Mouse (Mus musculus): ENCODE measurements around the gene Ly6g6c.

Ly6g6c gene

GRCm38 (mm10) chr17:35077786-35078233, 12.6 kb downstream of the Ly6g6c start, which contains the start of gene Ly6g6d:
Gene Ly6g6d, minus strand, starts transcription at chr17:35078065.
- ChIA-PET POLR2A (interaction anchor here in 3 of 4 experiments (0.5 to 3.0 kb wide), 32 partner anchors 8 to 127 kb away, joined by 3 to 25 read pairs (median 5); partner anchors contain the start of genes Ddah2 (in 3 of the 3), Ly6g6f (in 3 of the 3), Abhd16a (in 2 of the 3) and Msh5 (in 2 of the 3)), CTCF (interaction anchor here in 2 of 4 experiments (0.6 to 3.0 kb wide), 4 partner anchors 11 to 431 kb away, joined by 4 to 13 read pairs (median 8); partner anchors contain the start of genes Abhd16a (in 1 of the 2) and Atf6b (in 1 of the 2))

DNA sequence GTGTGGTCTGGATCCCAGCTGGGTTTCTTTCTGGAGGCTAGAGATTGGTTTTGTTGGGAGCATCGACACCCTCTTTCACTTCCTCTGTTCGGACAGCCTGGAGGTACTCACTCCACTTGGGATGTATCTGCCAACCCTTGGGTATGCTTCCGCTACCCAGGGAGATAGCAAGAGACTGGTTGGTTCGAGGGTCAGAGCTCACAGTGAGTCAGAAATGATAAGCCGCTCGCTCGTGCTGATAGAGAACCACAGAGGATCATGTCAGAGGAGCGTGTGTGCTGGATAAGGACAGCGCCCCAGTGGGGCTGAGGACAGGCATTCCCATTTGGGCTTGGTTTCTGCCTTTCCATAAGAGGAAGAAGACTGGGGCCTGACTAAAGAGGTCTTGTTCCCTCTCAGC, 14.6 kb downstream of the Ly6g6c start:
- CTCF ChIA-PET, result interaction anchor here (0.6 to 1.9 kb wide), 6 partner anchors 9 to 274 kb away, joined by 3 to 6 read pairs (median 6); partner anchors contain the start of genes Abhd16a (in 1 of the 4), Ddah2 (in 1 of the 4) and Msh5 (in 1 of the 4)
- POLR2A ChIA-PET, result interaction anchor here in 3 of 4 experiments (0.6 to 2.5 kb wide), 12 partner anchors 8 to 199 kb away, joined by 3 to 10 read pairs (median 4); partner anchors contain the start of gene Ddah2 (in 2 of the 3)

DNA sequence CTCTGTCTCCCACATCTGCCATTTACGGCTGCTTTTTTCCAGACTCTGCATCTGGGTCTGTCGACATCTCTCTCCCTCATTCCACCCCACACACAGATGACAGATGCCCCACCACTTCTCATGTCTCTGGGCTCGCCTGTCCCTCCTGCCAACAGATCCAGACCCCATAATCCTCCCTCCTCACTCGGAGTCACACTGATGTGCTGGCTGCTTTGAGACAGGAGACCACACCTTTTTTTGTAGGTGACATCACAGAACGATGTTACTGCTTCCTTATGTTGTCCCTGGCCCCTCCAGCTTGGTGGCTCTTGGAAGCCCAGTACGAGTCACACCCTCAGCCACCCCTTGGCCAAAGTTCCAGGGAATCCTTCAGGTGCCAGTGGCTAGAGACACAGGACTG, 15.1 kb downstream of the Ly6g6c start:
- ChIA-PET POLR2A (interaction anchor here in 3 of 4 experiments (0.8 to 2.5 kb wide), 7 partner anchors 9 to 128 kb away, joined by 3 to 10 read pairs (median 5); partner anchors contain the start of gene Ddah2 (in 2 of the 3)), CTCF (interaction anchor here in 3 of 4 experiments (0.6 to 1.9 kb wide), 6 partner anchors 8 to 174 kb away, joined by 3 to 6 read pairs (median 4); partner anchors contain the start of genes Abhd16a (in 1 of the 3) and Ddah2 (in 1 of the 3))

DNA sequence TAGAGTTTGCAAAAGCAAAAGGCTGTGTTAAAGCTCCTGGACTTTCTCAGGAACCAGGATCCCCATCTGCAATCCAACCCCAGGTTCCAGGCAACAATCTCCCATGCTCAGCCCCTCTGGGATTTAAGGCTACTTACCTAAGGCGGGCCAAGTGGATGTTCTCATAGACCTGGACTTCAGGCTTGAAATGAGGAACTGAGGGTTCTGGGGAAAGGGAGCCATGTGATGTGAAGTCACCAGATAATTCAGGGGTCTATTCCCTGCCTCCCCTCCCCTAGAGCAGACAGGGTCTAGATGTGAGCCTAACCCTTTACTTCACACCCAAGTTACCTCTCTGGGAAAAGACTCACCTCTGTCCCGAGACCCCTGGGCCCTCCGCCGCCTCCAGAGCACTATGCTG, 15.5 kb downstream of the Ly6g6c start:
- POLR2A ChIA-PET, result interaction anchor here in 2 of 4 experiments (1.2 to 2.1 kb wide), 4 partner anchors 9 to 128 kb away, joined by 4 to 7 read pairs (median 5); partner anchors contain the start of gene Ddah2 (in 1 of the 2)
- CTCF ChIA-PET, result interaction anchor here in 1 of 4 experiments (0.6 to 1.1 kb wide), 3 partner anchors 9 to 164 kb away, joined by 3 to 4 read pairs (median 3); no protein-coding TSS in a partner anchor

DNA sequence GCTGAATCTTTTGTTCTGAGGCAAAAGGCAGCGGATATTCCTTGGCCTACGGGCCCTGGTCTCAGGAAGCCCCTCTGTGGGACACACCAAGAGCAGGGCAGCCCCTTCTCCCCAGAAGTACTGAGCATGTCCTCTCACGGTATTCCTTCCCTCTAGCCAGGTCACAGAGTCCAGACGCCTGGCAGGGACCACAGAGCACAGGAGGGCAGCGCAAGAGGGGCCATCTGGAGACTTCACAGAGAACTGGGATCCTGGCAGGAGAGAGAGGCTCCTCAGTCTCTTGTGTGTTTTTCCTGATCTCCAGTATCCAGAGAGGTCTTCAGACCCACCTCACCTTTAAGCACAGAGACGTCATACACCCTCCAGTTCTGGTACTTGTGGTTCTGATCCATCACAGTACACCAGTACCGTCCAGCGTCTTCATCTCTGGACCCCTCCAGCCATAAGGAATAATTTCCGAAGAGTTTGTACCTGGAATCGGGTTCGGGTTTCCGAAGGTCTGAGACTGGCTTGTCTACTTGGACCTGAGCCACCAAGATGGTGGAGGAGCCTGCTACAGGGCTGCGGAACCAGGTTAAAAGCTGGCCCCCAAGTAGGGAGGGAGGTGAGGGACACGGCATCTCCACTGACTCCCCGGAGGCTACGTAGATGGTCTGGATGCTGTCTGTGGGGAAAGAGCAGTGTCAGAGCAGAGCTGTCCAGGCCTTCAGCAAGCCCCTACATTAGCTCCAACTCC, 17.8 kb downstream of the Ly6g6c start:
- POLR2A ChIA-PET, result interaction anchor here in 3 of 4 experiments (0.7 to 1.5 kb wide), 5 partner anchors 11 to 158 kb away, joined by 3 to 4 read pairs (median 4); partner anchors contain the start of gene Ddx39b (in 1 of the 3)
- CTCF ChIA-PET, result interaction anchor here in 2 of 4 experiments (0.5 to 1.6 kb wide), 4 partner anchors 14 to 810 kb away, joined by 3 to 6 read pairs (median 4); no protein-coding TSS in a partner anchor

- CTCF ChIA-PET, result interaction anchor here in 2 of 4 experiments (0.6 to 1.6 kb wide), 3 partner anchors 13 to 402 kb away, joined by 3 to 6 read pairs (median 3); no protein-coding TSS in a partner anchor
- POLR2A ChIA-PET, result interaction anchor here in 3 of 4 experiments (0.7 to 2.1 kb wide), 7 partner anchors 10 to 170 kb away, joined by 3 to 5 read pairs (median 4); partner anchors contain the start of genes Ddx39b (in 1 of the 3) and Msh5 (in 1 of the 3)
Measured at GRCm38 (mm10) chr17:35083929-35084497, 18.8 kb downstream of the Ly6g6c start.

DNA sequence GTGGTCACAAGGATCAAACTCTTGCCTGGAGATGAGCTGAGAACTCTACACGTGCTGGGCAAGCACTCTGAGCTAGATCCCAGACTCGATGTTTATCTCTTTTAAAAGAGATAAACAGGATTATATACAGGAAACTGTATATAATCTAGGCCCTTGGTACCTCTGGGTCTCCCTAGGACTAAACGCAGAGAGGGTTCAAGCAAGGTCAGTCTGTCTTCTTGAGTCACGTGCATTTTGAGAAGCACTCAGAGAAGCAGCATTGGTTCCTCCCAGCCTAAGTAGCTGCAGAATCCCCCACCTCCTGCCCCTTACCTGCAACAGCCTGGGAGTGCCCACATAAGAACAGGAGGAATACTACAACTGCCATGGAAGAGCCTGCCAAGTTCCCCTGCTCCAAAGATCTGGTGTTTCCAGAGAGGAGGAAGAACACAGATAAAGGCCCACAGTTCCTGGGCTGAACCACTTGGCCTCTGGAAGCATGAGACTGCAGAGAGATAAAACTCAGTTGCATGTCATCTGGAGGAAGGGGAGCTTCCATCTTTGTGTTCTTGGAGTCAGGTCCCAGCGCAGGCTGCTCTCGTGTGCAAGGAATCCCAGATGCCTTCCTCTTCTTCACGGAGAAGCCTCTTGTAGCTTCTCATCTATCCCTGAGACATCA, 20.1 kb downstream of the Ly6g6c start, which contains the start of gene Ly6g6f:
Gene Ly6g6f, minus strand, starts transcription at position 403 of the 658 bp plus-strand sequence.
- ChIA-PET CTCF (interaction anchor here in 2 of 4 experiments (0.6 to 4.7 kb wide), 4 partner anchors 12 to 682 kb away, joined by 3 to 28 read pairs (median 4); no protein-coding TSS in a partner anchor), POLR2A (interaction anchor here in 3 of 4 experiments (0.6 to 2.4 kb wide), 17 partner anchors 8 to 203 kb away, joined by 3 to 14 read pairs (median 3); partner anchors contain the start of genes Ly6g6e (in 2 of the 3), Ddx39b (in 1 of the 3), Gm20547 (in 1 of the 3) and Gpank1 (in 1 of the 3))

DNA sequence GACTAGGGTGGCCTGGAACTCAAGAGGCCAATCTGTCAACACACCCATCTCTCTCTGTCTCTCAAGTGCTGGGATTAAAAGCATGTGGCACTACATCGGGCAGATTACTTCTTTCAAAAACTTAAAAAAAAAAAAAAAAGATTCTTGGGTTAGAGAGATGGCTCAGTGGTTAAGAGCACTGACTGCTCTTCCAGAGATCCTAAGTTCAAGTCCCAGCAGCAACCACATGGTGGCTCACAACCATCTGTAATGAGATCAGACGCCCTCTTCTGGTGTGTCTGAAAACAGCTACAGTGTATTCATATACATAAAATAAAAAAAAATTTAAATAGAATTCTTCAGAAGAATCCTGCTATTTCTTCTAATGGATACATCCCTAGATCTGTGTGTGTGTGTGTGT, 23.0 kb downstream of the Ly6g6c start:
- ChIA-PET CTCF (interaction anchor here (0.6 to 4.7 kb wide), 32 partner anchors 8 to 1100 kb away, joined by 3 to 28 read pairs (median 4); partner anchors contain the start of genes Ddah2 (in 2 of the 4), Ehmt2 (in 1 of the 4), Ly6g6d (in 1 of the 4) and Ly6g6e (in 1 of the 4)), POLR2A (interaction anchor here in 3 of 4 experiments (0.6 to 3.1 kb wide), 28 partner anchors 9 to 484 kb away, joined by 3 to 11 read pairs (median 4); partner anchors contain the start of genes Ly6g6e (in 2 of the 3), Agpat1 (in 1 of the 3), Ddah2 (in 1 of the 3) and Msh5 (in 1 of the 3))

DNA sequence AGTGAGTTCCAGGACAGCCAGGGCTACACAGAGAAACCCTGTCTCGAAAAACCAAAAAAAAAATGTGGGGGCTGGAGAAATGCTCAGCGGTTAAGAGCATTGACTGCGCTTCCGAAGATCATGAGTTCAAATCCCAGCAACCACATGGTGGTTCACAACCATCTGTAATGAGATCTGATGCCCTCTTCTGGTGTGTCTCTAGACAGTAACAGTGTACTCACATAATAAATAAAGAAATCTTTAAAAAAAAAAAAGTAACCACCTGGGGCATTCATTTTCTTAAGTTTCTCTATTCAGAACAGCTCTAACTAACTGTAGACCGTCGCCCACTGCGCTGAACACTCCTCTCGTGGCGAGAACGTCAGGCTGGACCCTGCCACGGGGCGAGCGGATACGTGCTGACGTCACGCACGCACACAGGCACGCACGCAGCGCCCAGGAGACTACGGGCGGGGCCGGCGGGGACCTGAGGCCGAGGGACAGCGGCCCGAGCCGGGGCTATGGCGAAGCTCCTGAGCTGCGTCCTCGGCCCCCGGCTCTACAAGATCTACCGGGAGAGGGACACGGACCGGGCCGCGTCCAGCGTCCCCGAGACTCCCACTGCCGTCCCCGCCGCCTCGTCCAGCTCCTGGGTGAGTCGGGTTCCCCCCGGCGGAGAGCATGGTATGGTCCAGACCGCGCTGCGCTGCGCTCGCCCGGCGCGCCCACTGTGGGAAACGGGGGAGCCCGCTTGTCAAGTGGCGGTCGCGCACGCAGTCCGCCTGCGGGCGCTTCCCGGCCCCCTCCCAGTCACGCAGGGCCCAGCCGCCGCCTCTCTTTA, 23.8 kb downstream of the Ly6g6c start, which contains the start of gene Abhd16a:
Gene Abhd16a, plus strand, starts transcription at position 439 of the 820 bp plus-strand sequence.
- ChIA-PET POLR2A (interaction anchor here (0.6 to 3.1 kb wide), 31 partner anchors 8 to 217 kb away, joined by 3 to 11 read pairs (median 3); partner anchors contain the start of genes Csnk2b (in 2 of the 4), Gpank1 (in 2 of the 4), D17H6S53E (in 1 of the 4) and Ddah2 (in 1 of the 4)), CTCF (interaction anchor here (0.6 to 4.7 kb wide), 32 partner anchors 9 to 952 kb away, joined by 3 to 28 read pairs (median 4); partner anchors contain the start of genes Ddah2 (in 2 of the 4), Ehmt2 (in 1 of the 4), Ly6g6d (in 1 of the 4) and Ly6g6e (in 1 of the 4))

GRCm38 (mm10) chr17:35090166-35090932, 25.2 kb downstream of the Ly6g6c start:
- ChIA-PET CTCF (interaction anchor here in 2 of 4 experiments (0.7 to 1.1 kb wide), 2 partner anchors 78 to 79 kb away, joined by 3 read pairs; no protein-coding TSS in a partner anchor), POLR2A (interaction anchor here in 1 of 4 experiments (0.6 to 3.1 kb wide), 4 partner anchors 10 to 64 kb away, joined by 3 to 11 read pairs (median 4); partner anchors contain the start of genes Csnk2b, Gpank1 and Ly6g6e)

DNA sequence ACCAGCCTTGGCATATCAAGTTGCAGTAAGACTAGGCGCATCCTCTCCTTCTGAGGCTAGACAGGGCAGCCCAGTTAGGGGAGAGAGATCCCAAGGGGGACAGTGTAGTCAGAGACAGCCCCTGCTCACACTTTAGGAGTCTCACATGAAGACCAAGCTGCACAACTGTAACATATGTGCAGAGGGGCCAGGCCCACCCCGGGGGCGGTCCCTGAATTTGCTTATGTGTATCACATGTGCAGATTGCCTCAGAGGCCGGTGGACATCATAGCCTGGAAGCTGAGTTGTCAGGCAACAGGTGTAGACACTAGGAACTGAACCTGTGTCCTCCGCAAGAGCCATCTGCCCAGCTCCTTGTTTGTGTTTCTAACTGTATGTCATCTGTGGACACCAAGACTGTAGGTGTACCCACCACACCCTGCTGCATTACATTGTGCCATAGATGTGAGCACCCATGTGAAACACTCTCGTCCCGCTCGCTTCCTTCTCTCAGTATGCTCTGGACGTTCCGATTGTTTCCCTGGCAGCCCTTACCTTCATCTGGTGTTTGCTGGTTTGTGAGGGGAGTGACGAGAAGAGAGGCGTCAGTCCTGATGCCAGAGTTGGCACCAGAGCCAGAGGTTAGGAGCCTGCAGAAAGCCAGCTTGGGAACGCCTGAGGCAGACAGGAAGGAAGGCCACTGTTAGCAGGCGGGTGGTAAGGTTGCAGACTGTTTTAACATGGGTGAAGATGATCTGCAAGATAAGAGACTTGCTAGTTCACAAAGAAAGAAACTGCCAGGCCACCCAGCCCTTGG, 27.4 kb downstream of the Ly6g6c start:
- ChIA-PET POLR2A (interaction anchor here in 2 of 4 experiments (0.5 to 1.5 kb wide), 3 partner anchors 14 to 140 kb away, joined by 3 read pairs; no protein-coding TSS in a partner anchor), CTCF (interaction anchor here in 2 of 4 experiments (0.6 to 1.0 kb wide), 2 partner anchors 76 kb away, joined by 3 read pairs; no protein-coding TSS in a partner anchor)

- ChIA-PET CTCF (no interaction called here), POLR2A (interaction anchor here in 3 of 4 experiments (0.7 to 1.6 kb wide), 8 partner anchors 11 to 143 kb away, joined by 3 to 4 read pairs (median 3); partner anchors contain the start of genes Csnk2b (in 1 of the 3), Ddah2 (in 1 of the 3), Gpank1 (in 1 of the 3) and Ly6g6e (in 1 of the 3))
Measured at GRCm38 (mm10) chr17:35094475-35095365, 29.5 kb downstream of the Ly6g6c start.

GRCm38 (mm10) chr17:35096597-35096996, 31.4 kb downstream of the Ly6g6c start:
- ChIA-PET CTCF (interaction anchor here in 2 of 4 experiments (0.6 to 4.6 kb wide), 21 partner anchors 9 to 667 kb away, joined by 3 to 28 read pairs (median 4); partner anchors contain the start of genes Gpank1 (in 2 of the 2), Abhd16a (in 1 of the 2), Ly6g6f (in 1 of the 2) and Msh5 (in 1 of the 2)), POLR2A (interaction anchor here in 3 of 4 experiments (0.5 to 2.6 kb wide), 36 partner anchors 8 to 146 kb away, joined by 3 to 13 read pairs (median 5); partner anchors contain the start of genes D17H6S53E (in 2 of the 3), Ly6g6e (in 2 of the 3), Sapcd1 (in 2 of the 3) and Abhd16a (in 1 of the 3))
